Mouse (Mus musculus): Measurements from ENCODE around the gene Tfip11.

Tfip11 gene

DNA sequence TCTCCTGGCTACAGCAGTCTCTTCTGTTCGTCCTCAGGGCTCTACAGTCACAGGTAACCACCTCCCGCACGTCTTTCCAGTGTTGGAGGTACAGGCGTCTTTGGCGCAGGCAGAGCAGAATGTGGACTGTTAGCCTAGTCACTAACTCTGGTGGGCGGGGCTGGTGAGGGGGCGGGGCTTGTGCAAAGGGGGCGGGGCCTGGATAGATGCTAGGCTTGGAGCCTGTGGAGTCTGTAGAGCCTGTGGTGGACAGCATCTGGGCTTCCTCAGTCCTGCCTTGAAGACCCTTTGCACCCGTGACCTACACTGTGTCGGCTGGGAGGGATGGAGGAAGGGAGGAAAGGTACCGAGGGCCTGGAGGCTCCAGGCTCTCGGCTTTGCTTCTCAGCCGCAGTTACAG lies 29.8 kb downstream of the Tfip11 start, which contains the start of gene Gm6583:
Gene Gm6583 (minus strand): TSS at position 124 of the 400 bp plus-strand sequence.
- in situ Hi-C loops (cut with MboI; ENCODE audit: low sequenced_read_pairs): no loop called here

DNA sequence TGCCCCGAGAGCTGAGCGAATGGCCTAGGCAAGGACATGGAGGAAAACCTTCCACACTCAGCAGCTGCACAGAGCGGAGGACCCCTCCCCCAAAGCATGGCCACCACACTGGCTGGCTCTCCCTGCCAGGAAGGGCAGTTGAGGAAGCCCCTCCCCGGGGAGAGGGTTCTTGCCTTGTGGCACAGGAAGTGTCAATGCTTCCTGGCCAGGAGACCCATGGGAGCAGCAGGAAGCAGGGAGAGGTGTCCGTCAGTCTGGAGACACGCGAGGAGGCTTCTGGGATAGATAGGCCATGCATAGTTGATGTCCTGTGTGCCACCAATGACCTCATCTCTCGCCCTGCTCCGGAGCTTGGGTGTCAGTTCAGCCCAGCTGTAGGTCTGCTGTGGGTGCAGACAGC lies 30.2 kb downstream of the Tfip11 start:
- in situ Hi-C loops (cut with MboI; ENCODE audit: low sequenced_read_pairs): no loop called here

DNA sequence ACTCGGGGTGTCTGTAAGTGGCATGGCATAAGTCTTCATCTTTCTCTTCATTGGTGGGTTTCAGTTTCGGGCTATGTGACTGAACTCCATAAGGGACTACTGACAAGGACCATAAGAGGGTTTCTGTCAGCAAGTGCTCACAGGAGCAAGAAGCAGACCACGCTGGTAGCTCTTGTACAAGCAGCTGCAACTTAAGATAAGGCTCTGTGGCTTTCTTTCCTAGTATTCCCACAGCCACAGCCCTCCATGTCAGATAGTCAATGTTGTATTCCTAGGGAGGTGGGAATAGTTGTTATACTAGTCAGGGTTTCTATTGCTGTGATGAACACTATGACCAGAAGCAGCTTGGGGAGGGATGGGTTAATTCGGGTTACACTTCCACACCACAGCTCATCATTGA lies 33.4 kb downstream of the Tfip11 start:
- in situ Hi-C loops (cut with MboI; ENCODE audit: low sequenced_read_pairs): no loop called here

DNA sequence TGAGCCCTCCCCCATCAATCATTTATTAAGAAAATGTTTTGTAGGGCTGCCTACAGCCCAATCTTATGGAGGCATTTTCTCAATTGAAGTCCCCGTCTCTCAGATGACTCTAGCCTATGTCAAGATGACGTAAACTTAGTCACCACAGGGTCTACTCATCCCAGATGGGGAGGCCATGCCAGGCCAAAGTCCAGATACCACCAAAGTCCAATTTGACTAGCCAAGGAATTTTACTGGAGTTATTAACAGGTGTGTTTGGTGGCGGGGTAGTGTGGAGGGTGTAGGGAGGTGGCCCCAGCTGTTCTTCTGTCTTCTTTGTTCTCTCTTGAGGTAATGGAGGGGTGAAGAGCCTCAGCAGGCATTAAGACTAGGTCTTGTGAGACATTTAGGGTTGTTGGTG lies 33.9 kb downstream of the Tfip11 start:
- in situ Hi-C loops (cut with MboI; ENCODE audit: low sequenced_read_pairs): no loop called here

GRCm38 (mm10) chr5:112364184-112364797 lies 38.1 kb downstream of the Tfip11 start:
- in situ Hi-C loops (cut with MboI; ENCODE audit: low sequenced_read_pairs): no loop called here

DNA sequence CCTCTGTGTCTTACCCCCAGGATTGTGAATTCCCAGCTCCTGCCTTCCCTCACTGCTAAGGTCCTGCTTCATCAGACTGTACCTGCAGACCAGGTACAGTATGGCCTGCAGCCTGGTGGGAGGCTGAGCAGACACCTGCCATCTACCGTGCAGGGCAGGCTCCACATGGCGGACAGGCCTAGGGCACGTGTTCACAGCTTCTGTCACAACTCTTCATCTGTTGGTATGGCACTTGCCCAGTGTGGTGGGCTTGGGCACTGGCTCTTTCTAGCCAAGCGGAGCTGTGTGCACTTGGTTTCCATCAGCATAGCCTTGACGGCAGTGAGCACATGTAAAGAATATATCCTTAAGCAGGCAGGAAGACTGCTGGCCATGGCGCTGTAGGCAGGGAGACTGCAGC lies 40.7 kb downstream of the Tfip11 start:
- in situ Hi-C loops (cut with MboI; ENCODE audit: low sequenced_read_pairs): no loop called here

GRCm38 (mm10) chr5:112367338-112367737 lies 41.2 kb downstream of the Tfip11 start:
- in situ Hi-C loops (cut with MboI; ENCODE audit: low sequenced_read_pairs): no loop called here

- in situ Hi-C loops (cut with MboI; ENCODE audit: low sequenced_read_pairs): no loop called here
Measured at GRCm38 (mm10) chr5:112367929-112368328, 41.8 kb downstream of the Tfip11 start.

DNA sequence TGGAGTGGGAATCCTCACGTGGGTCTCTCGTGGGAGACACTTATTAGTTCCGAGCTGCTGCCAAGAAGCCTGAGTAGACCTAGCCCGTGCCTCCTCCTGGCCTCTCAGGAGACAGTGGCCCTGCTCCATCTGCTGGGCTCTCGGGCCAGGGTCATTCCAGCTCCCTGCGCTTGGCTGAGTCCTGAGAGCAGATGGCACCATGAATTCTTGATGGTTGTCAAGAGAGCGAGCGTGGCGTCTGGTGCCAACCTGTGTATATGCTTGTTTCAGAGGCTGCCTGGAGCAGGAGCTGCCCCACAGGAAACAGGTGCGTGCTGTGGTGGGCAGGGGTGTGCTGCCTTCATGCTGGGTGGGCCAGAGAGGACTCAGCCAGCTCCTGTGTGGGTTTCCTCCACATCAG lies 42.5 kb downstream of the Tfip11 start:
- in situ Hi-C loops (cut with MboI; ENCODE audit: low sequenced_read_pairs): no loop called here

- in situ Hi-C loops (cut with MboI; ENCODE audit: low sequenced_read_pairs): no loop called here
Measured at GRCm38 (mm10) chr5:112369326-112369725, 43.2 kb downstream of the Tfip11 start.

- in situ Hi-C loops (cut with MboI; ENCODE audit: low sequenced_read_pairs): no loop called here
Measured at GRCm38 (mm10) chr5:112370236-112370813, 44.2 kb downstream of the Tfip11 start.

GRCm38 (mm10) chr5:112371933-112372332 lies 45.8 kb downstream of the Tfip11 start:
- in situ Hi-C loops (cut with MboI; ENCODE audit: low sequenced_read_pairs): no loop called here

DNA sequence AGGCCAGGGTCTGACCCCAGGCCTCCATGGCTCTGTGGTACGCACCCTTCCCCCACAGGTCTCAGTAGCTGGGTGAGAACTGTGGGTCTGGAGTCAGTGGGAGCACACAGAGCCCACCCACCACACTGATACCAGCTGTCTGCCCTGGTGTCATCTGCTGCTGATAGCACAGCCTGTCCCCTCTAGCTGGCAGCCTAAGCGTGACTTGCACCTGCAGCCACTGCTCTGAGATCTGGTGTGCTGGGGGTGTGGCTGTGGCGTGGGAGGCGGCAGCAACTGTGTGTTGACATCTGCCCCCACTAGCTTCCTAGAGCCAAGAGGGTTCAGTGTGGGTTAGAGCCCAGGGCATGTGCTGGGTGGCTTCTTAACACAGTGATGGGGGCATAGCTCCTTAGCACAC lies 50.0 kb downstream of the Tfip11 start:
- in situ Hi-C loops (cut with MboI; ENCODE audit: low sequenced_read_pairs): no loop called here

DNA sequence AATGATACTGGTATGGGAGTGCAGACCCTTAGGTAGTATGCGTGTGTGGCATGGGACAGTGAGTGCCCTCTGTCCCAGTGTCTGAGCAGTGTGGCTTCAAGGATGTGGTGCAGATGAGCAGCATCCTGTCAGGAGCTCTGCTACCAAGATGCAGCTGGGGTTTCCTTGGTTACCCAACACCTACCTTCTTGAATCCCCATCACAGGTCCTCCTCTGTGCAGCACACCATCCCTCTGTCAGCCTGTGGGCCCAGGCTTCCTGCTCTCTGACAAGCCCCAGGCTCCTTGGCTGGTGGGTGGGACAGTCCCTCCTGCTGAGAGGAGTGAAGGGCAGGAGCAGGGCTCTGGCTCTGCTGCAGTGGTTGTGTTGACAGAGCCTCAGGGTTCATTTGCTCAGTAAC lies 51.2 kb downstream of the Tfip11 start:
- in situ Hi-C loops (cut with MboI; ENCODE audit: low sequenced_read_pairs): no loop called here

DNA sequence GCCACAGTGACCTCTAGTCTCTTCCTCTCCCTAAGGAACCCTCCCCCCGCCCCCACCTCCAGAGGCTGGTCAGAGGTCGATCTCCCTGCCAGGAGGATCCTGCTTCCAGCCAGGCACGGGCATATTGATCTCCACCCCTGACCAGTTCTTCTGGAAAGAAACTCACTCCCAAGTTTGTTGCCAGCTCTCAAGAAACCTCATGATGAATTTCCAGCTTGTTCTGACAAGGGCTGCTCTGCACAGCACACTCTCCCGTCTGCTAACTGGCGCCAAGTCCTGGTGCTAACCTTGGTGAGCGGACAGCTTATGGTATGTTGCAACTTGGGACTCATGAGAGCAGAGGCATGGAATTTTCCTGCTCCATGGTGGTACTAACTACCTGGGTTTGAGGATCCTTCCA lies 52.6 kb downstream of the Tfip11 start:
- in situ Hi-C loops (cut with MboI; ENCODE audit: low sequenced_read_pairs): no loop called here

GRCm38 (mm10) chr5:112381154-112381553 lies 55.0 kb downstream of the Tfip11 start:
- in situ Hi-C loops (cut with MboI; ENCODE audit: low sequenced_read_pairs): no loop called here

DNA sequence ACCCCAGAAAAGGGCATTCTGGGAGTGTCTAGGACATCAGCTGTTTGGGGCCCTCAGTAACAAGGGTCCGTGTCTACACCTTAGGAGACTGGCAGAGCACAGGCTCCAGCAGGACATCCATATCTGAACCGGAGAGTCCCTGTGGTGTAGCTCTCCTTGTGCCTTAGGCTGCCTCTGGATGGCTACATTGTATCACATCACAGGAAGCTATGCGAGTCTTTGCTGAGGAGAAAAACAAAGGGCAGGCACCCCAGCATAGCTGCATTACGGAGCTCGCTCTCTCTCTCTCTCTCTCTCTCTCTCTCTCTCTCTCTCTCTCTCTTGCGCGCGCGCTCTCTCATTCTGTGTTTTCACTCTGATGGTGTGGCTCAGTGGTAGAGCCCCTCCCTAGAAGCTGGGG lies 55.9 kb downstream of the Tfip11 start:
- in situ Hi-C loops (cut with MboI; ENCODE audit: low sequenced_read_pairs): no loop called here

GRCm38 (mm10) chr5:112382641-112383330 lies 56.6 kb downstream of the Tfip11 start:
- in situ Hi-C loops (cut with MboI; ENCODE audit: low sequenced_read_pairs): no loop called here

DNA sequence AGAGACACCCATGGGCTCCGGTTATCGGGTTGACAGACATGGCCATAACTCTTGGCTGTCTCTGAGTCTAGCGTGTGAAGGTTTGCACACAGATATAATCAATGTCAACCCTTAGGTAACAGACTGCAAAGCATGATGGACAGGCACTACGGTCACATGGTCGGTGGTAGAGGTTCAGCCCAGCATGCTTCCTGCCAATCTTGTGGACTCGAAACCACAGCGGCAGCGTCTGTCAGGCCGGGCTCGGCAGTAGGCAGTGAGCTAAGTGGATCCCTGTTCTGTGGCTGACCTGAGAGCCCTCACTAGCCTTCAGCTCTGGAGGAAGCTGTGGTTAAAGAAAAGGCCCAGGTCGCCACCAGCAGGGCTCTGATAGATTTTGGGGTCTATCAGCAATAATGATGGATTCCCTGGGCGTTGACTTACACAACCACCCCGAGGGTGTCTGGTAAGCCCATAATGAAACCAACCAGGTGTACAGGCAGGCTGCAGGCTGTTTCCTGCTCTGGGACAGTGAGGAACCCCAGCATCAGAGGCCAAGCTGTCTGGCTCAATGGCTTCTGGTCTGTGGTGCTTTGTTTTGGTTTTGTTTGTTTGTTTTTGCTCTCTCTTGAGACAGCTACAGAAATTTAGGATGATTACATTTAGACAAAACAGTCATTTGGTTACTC lies 58.8 kb downstream of the Tfip11 start:
- in situ Hi-C loops (cut with MboI; ENCODE audit: low sequenced_read_pairs): no loop called here

DNA sequence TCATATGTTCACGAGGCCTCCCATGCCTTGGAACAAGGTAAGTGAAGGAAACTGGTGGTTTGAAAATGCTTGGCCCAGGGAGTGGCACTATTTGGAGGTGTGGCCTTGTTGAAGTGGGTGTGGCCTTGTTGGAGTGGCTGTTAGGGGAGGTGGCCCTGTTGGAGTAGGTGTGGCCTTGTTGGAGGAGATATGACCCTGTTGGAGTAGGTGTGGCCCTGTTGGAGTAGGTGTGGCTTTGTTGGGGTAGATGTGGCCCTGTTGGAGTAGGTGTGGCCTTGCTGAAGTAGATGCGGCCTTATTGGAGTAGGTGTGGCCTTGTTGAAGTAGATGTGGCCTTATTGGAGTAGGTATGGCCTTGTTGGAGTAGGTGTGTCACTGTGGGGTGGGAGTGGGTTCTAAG lies 59.8 kb downstream of the Tfip11 start:
- in situ Hi-C loops (cut with MboI; ENCODE audit: low sequenced_read_pairs): no loop called here
